18 mouse cellular contexts compared by ENCODE assay signal in the genomic region with DNA sequence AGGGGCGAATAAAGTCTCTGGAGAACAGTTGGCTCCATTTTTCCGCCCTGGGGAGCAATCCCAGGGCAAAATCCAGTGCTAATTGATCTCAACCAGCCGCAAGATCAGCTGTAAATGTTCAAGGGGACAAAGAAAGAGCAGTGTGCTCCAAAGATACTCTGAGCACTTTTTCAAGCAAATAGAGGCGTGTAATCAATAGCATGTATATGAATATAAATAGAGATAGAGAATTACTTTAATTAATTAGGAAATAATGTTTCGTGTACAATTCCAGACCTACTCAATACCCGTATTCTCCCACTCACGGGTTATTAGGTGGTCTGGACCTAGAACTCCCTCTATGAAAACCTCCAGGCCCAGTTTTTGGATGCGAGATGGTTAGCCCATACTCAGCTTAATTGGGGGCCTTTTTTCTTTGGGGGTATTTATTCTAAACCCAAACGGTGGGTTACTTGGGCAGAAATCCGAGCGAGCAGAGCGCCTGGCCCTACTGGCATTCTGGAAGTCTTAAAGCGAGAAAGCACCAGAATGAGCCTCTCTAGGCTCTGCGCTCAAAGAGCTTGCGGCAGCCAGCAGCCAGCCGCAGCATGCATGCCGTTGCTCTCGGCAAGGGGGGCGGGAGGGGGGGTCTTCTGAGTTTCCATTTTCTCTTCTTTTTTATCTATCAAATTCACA. TPM values are rescaled to one million over a fixed set of nuclear protein-coding genes. Genes with fewer than 3 reads are reported as not detected.
DNase-seq lines count a peak whose midpoint lies in the region; ATAC-seq lines count a peak whose summit lies in the region.
"Had no signal": no experiment of that assay in that cellular context is flagged by ENCODE, and none has a peak within 500 bp of the region (broad histone marks: within the 10 kb centered on the region; RNA-seq: fewer than 3 reads in every experiment).

No protein-coding gene starts in this region.

- peak overlapping the region; percentile 98 for H3K9ac ChIP-seq in forebrain, embryonic 16.5 days (replicated peaks; ENCODE audit: low read depth, low read length)
- no peak overlapping the region for H3K9ac ChIP-seq in liver, embryonic 12.5 days
- H3K9ac ChIP-seq: limb, embryonic 12.5 days; stomach, embryonic 15.5 days had no signal

- peaks cover 30% of the 10 kb centered on the region for H3K4me1 ChIP-seq in forebrain, embryonic 16.5 days (replicated peaks; ENCODE audit: control insufficient read depth, insufficient read depth, low read length)
- no peaks in the 10 kb centered on the region for H3K4me1 ChIP-seq in liver, embryonic 12.5 days
- H3K4me1 ChIP-seq: limb, embryonic 12.5 days; stomach, embryonic 15.5 days had no signal

- H3K9me3 ChIP-seq in forebrain, embryonic 16.5 days (ENCODE audit: control insufficient read depth, low read length): no peaks in the 10 kb centered on the region
- no peaks in the 10 kb centered on the region for H3K9me3 ChIP-seq in liver, embryonic 12.5 days (replicated peaks)
- H3K9me3 ChIP-seq: limb, embryonic 12.5 days; stomach, embryonic 15.5 days had no signal

- under 1% methylated on average over 19 of the region's 19 CpGs for WGBS in forebrain, embryonic 16.5 days
- 2% methylated on average over 19 of the region's 19 CpGs for WGBS in liver, embryonic 12.5 days (ENCODE audit: insufficient replicate concordance)

- H3K36me3 ChIP-seq in forebrain, embryonic 16.5 days (ENCODE audit: control insufficient read depth, insufficient read depth): no peaks in the 10 kb centered on the region
- no peaks in the 10 kb centered on the region for H3K36me3 ChIP-seq in liver, embryonic 12.5 days
- H3K36me3 ChIP-seq: limb, embryonic 12.5 days; stomach, embryonic 15.5 days had no signal

- peak; percentile 26 to 38 for DNase-seq in left cerebral cortex, postnatal 10 days (ENCODE audit: extremely low spot score in 1 of 2, low spot score in 2 of 2)
- DNase-seq in left cerebral cortex, adult 11 months (ENCODE audit: low spot score): no peak
- DNase-seq in brain, adult 2 months (ENCODE audit: low read depth, low spot score): peak; percentile 55
- peak; percentile 48 for DNase-seq in embryo, embryonic 10.5 days (ENCODE audit: low spot score)
- DNase-seq in adrenal gland, adult 8-10 months: no peak
- DNase-seq: cerebellum, postnatal 36 days; kidney, postnatal 4 days; lung, adult 18-20 months; thymus, postnatal 36 days had no signal

- H3K4me2 ChIP-seq in forebrain, embryonic 16.5 days (ENCODE audit: low read length): peak overlapping the region; percentile 63
- H3K4me2 ChIP-seq in liver, embryonic 12.5 days: no peak overlapping the region
- H3K4me2 ChIP-seq: limb, embryonic 12.5 days; stomach, embryonic 15.5 days had no signal

- H3K27ac ChIP-seq in forebrain, embryonic 16.5 days (ENCODE audit: low read length): peak overlapping the region; percentile 100
- H3K27ac ChIP-seq in liver, embryonic 12.5 days: no peak overlapping the region
- H3K27ac ChIP-seq: limb, embryonic 12.5 days; stomach, embryonic 15.5 days had no signal

- peak overlapping the region; percentile 58 for H3K4me3 ChIP-seq in forebrain, embryonic 16.5 days (replicated peaks; ENCODE audit: low read length)
- H3K4me3 ChIP-seq in liver, embryonic 12.5 days: no peak overlapping the region
- H3K4me3 ChIP-seq: limb, embryonic 12.5 days; stomach, embryonic 15.5 days had no signal

- peak; percentile 27 for ATAC-seq in forebrain, embryonic 16.5 days
- ATAC-seq in liver, embryonic 12.5 days: no peak
- ATAC-seq: CD4-positive, CD25-positive, alpha-beta regulatory T cell, adult 4 months; inflammation-experienced regulatory T-cells, adult 6 months had no signal

- H3K27me3 ChIP-seq in forebrain, embryonic 16.5 days (replicated peaks; ENCODE audit: control insufficient read depth, insufficient read depth, low read length): no peaks in the 10 kb centered on the region
- peaks cover 89% of the 10 kb centered on the region for H3K27me3 ChIP-seq in liver, embryonic 12.5 days (replicated peaks)

- intact Hi-C loops in left cerebral cortex, postnatal 10 days (cut with DNase I): loop anchor here (2.0 kb wide), 2 partner anchors 20 to 814 kb away; no protein-coding TSS in a partner anchor

RNA-seq across cellular contexts. Expression of a gene that starts 6.0 kb away (rescaled TPM):
- 100 to 1,000 TPM; 125 to 130 TPM for total RNA-seq in left cerebral cortex, postnatal 10 days (2021)
- polyA plus RNA-seq in forebrain, embryonic 16.5 days (2015; fragmentation: Nextera tagmentation; extraction: Ambion mirVana): 92.9 and 103 TPM in 2 replicates
- total RNA-seq in adrenal gland, adult 8-10 months (2022): not detected
- polyA plus RNA-seq in liver, embryonic 12.5 days (2016; fragmentation: Nextera tagmentation; extraction: Ambion mirVana): 0.06 TPM in 1 of 2 replicates, not detected in the other
- total RNA-seq: gastrocnemius, adult 8-10 months; heart, postnatal 25 days; megakaryocyte progenitor cell, adult 5-6 weeks had no signal
- polyA plus RNA-seq: CD4-positive, CD25-positive, alpha-beta regulatory T cell, adult 4 months; inflammation-experienced regulatory T-cells, adult 6 months; limb, embryonic 12.5 days had no signal

RNA-seq across cellular contexts. Expression of a gene that starts 8.5 kb away (rescaled TPM):
- 1 to 10 TPM; 8.9 to 9.2 TPM for total RNA-seq in left cerebral cortex, postnatal 10 days (2021)
- polyA plus RNA-seq in forebrain, embryonic 16.5 days (2015; fragmentation: Nextera tagmentation; extraction: Ambion mirVana): 3.6 and 4.0 TPM in 2 replicates
- not detected for total RNA-seq in adrenal gland, adult 8-10 months (2022)
- polyA plus RNA-seq in liver, embryonic 12.5 days (2016; fragmentation: Nextera tagmentation; extraction: Ambion mirVana): not detected in 2 replicates
- total RNA-seq: gastrocnemius, adult 8-10 months; heart, postnatal 25 days; megakaryocyte progenitor cell, adult 5-6 weeks had no signal
- polyA plus RNA-seq: CD4-positive, CD25-positive, alpha-beta regulatory T cell, adult 4 months; inflammation-experienced regulatory T-cells, adult 6 months; limb, embryonic 12.5 days; stomach, embryonic 15.5 days had no signal

Comparison
In these comparisons a context has a peak if more than half of its experiments do, and no peak if none do; other contexts are left out.
1. DNase-seq: peak in left cerebral cortex, postnatal 10 days (2 of 2), brain, adult 2 months (single experiment) and embryo, embryonic 10.5 days (single experiment); none in left cerebral cortex, adult 11 months (single experiment) and adrenal gland, adult 8-10 months (single experiment).
2. RNA of a gene that starts 6.0 kb away (total RNA-seq): 125 to 130 TPM in left cerebral cortex, postnatal 10 days; not detected in adrenal gland, adult 8-10 months; every median in the first group is over 100 times any median in the second.
3. RNA of a gene that starts 8.5 kb away (total RNA-seq): 8.9 to 9.2 TPM in left cerebral cortex, postnatal 10 days; not detected in adrenal gland, adult 8-10 months; every median in the first group is over 4 times any median in the second.